ENCODE assay signal across 8 mouse cellular contexts in the genomic region with DNA sequence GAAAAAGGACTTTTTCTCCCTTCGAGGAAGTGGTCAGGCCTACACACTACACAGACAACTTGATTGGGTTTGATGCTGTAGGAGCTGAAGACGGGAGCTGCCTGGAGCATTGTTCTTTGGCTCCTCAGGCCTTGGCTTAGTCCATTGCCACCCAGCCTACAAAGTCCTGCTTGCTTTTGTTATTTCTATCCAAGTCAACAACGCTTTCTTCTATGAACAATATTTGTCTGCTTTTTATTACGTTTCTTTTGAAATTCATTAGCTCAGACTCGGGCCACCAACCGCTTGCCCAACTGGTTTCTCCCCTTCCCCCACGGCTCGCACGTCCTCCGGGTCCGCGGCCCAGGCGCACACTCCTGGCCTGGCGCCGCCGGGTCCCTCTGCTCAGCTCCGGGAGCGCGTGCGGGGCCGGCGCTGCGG. TPM values are rescaled to one million over a fixed set of nuclear protein-coding genes. Genes with fewer than 3 reads are reported as not detected.
DNase-seq lines count a peak whose midpoint lies in the region; ATAC-seq and TF ChIP-seq lines count a peak whose summit lies in the region.

No protein-coding gene starts in this region.

- H3K27me3 ChIP-seq in kidney, embryonic 14.5 days (ENCODE audit: control insufficient read depth, insufficient read depth, low read length): no peaks in the 10 kb centered on the region
- 0 out of 2 replicates have a peak, but pooled peaks cover 3% of the 10 kb centered on the region for H3K27me3 ChIP-seq in erythroblast, embryonic 14.5 days (ENCODE audit: control insufficient read depth)
- no peaks in the 10 kb centered on the region for H3K27me3 ChIP-seq in limb, embryonic 11.5 days (ENCODE audit: control insufficient read depth, insufficient read depth, low read length)
- H3K27me3 ChIP-seq in neural tube, embryonic 13.5 days: no peaks in the 10 kb centered on the region

- peak overlapping the region; percentile 46 for H3K4me2 ChIP-seq in kidney, embryonic 14.5 days (replicated peaks; ENCODE audit: low read depth, low read length)
- H3K4me2 ChIP-seq in limb, embryonic 11.5 days (ENCODE audit: low read depth, severe bottlenecking): peak overlapping the region; percentile 46
- peak overlapping the region; percentile 62 for H3K4me2 ChIP-seq in neural tube, embryonic 13.5 days

- no peak for DNase-seq in kidney, adult 11 months
- DNase-seq in ES-E14 (ENCODE audit: low read depth, low spot score): no peak
- no peak for DNase-seq in limb, embryonic 11.5 days (ENCODE audit: low spot score)
- DNase-seq in adrenal gland, postnatal 36 days: no peak
- no peak for DNase-seq in yolk sac, embryonic 10.5 days (ENCODE audit: low spot score)

- peaks cover 3% of the 10 kb centered on the region; the same call in 1 of the 2 replicates for H3K36me3 ChIP-seq in kidney, embryonic 14.5 days (ENCODE audit: control insufficient read depth, insufficient read depth, low read length)
- H3K36me3 ChIP-seq in ES-E14 (ENCODE audit: control insufficient read depth, insufficient read depth, low read length, poor library complexity, severe bottlenecking): no peaks in the 10 kb centered on the region; the same call in 1 of the 2 replicates
- peaks cover 7% of the 10 kb centered on the region for H3K36me3 ChIP-seq in erythroblast, embryonic 14.5 days (ENCODE audit: control insufficient read depth)
- no peaks in the 10 kb centered on the region for H3K36me3 ChIP-seq in limb, embryonic 11.5 days (ENCODE audit: control insufficient read depth, insufficient read depth, low read length)
- peaks cover 2% of the 10 kb centered on the region for H3K36me3 ChIP-seq in neural tube, embryonic 13.5 days

- H3K9ac ChIP-seq in kidney, embryonic 14.5 days (ENCODE audit: low read depth, low read length): peak overlapping the region; percentile 100
- H3K9ac ChIP-seq in ES-E14 (ENCODE audit: insufficient read depth, low read depth, low read length, poor library complexity, severe bottlenecking): peak overlapping the region; percentile 89
- H3K9ac ChIP-seq in limb, embryonic 11.5 days (ENCODE audit: low read length): peak overlapping the region; percentile 100
- peak overlapping the region; percentile 100 for H3K9ac ChIP-seq in neural tube, embryonic 13.5 days

- H3K9me3 ChIP-seq in kidney, embryonic 14.5 days (ENCODE audit: control insufficient read depth, low read length): no peaks in the 10 kb centered on the region
- H3K9me3 ChIP-seq in ES-E14 (ENCODE audit: control insufficient read depth, insufficient read depth, low read depth, low read length): no peaks in the 10 kb centered on the region
- no peaks in the 10 kb centered on the region for H3K9me3 ChIP-seq in erythroblast, embryonic 14.5 days (ENCODE audit: control insufficient read depth, low read length)
- H3K9me3 ChIP-seq in limb, embryonic 11.5 days (ENCODE audit: control insufficient read depth, low read length): no peaks in the 10 kb centered on the region
- no peaks in the 10 kb centered on the region for H3K9me3 ChIP-seq in neural tube, embryonic 13.5 days

- under 1% methylated on average over 23 of the region's 23 CpGs for WGBS in kidney, embryonic 14.5 days
- under 1% methylated on average over 23 of the region's 23 CpGs for WGBS in limb, embryonic 11.5 days
- WGBS in neural tube, embryonic 13.5 days: under 1% methylated on average over 23 of the region's 23 CpGs

- H3K4me1 ChIP-seq in kidney, embryonic 14.5 days (ENCODE audit: control insufficient read depth, insufficient read depth, low read length): no peaks in the 10 kb centered on the region
- H3K4me1 ChIP-seq in ES-E14 (ENCODE audit: control insufficient read depth in 2 of 2, insufficient read depth in 2 of 2, low read length in 2 of 2, poor library complexity in 1 of 2): peaks cover 0 to 4% of the 10 kb centered on the region in 2 experiments; a peak in 1 of 4 replicates
- peaks cover 15% of the 10 kb centered on the region for H3K4me1 ChIP-seq in erythroblast, embryonic 14.5 days (ENCODE audit: control insufficient read depth)
- no peaks in the 10 kb centered on the region for H3K4me1 ChIP-seq in limb, embryonic 11.5 days (ENCODE audit: control insufficient read depth, insufficient read depth, low read length)
- H3K4me1 ChIP-seq in neural tube, embryonic 13.5 days (replicated peaks): peaks cover 9% of the 10 kb centered on the region

- peak; percentile 40 for ATAC-seq in kidney, embryonic 14.5 days (ENCODE audit: low FRiP score, low TSS enrichment)
- peak; percentile 52 for ATAC-seq in limb, embryonic 11.5 days (ENCODE audit: insufficient number of reproducible peaks, low FRiP score, low TSS enrichment, low read depth)
- peak; percentile 32 for ATAC-seq in neural tube, embryonic 13.5 days (ENCODE audit: low read depth)

- in situ Hi-C loops in ES-E14 (cut with MboI; ENCODE audit: low sequenced_read_pairs in 2 of 2, unreplicated experiment in 2 of 2): loop anchor here (5.0 to 25.0 kb wide), 2 partner anchors 270 to 280 kb away; no protein-coding TSS in a partner anchor

- H3K4me3 ChIP-seq in kidney, embryonic 14.5 days (ENCODE audit: low read length): peak overlapping the region; percentile 81
- H3K4me3 ChIP-seq in ES-E14 (ENCODE audit: insufficient read depth in 1 of 2, low read depth in 1 of 2, low read length in 2 of 2, poor library complexity in 1 of 2, severe bottlenecking in 1 of 2): peak overlapping the region; percentile 79 to 81
- peak overlapping the region; percentile 94 for H3K4me3 ChIP-seq in erythroblast, embryonic 14.5 days (replicated peaks)
- peak overlapping the region; percentile 72 for H3K4me3 ChIP-seq in limb, embryonic 11.5 days (ENCODE audit: low read depth, low read length)
- peak overlapping the region; percentile 77 for H3K4me3 ChIP-seq in neural tube, embryonic 13.5 days

- peak overlapping the region; percentile 100 for H3K27ac ChIP-seq in kidney, embryonic 14.5 days (ENCODE audit: low read depth, low read length)
- H3K27ac ChIP-seq in ES-E14 (ENCODE audit: insufficient read depth, low read depth, low read length, poor library complexity, severe bottlenecking): peak overlapping the region; percentile 93
- peak overlapping the region; percentile 95 for H3K27ac ChIP-seq in limb, embryonic 11.5 days (replicated peaks; ENCODE audit: low read depth, low read length)
- peak overlapping the region; percentile 100 for H3K27ac ChIP-seq in neural tube, embryonic 13.5 days (replicated peaks)

TF ChIP-seq in ES-E14, 5 proteins besides CTCF, POLR2A, EP300 and RAD21:
- TF ChIP-seq MAFK (IDR thresholded peaks at IDR 0.05; ENCODE audit: insufficient read depth, low read depth, low read length) (no peak), HCFC1 (IDR thresholded peaks at IDR 0.05; ENCODE audit: borderline replicate concordance, insufficient read depth, low read length) (no peak), ZNF384 (IDR thresholded peaks at IDR 0.05; ENCODE audit: low read depth, low read length) (no peak), CHD2 (IDR thresholded peaks at IDR 0.05; ENCODE audit: low read depth, low read length) (no peak), ZC3H11A (IDR thresholded peaks at IDR 0.05; ENCODE audit: borderline replicate concordance, low read depth, low read length) (no peak)

RNA-seq across cellular contexts. Expression of gene Arrdc3, which starts 0.5 kb away (rescaled TPM):
- polyA plus RNA-seq in kidney, embryonic 14.5 days (2014; fragmentation: Nextera tagmentation; extraction: Ambion mirVana): 26.8 and 61.4 TPM in 2 replicates
- 61.2 and 77.9 TPM in 2 replicates for total RNA-seq in ES-E14 (2012; rRNA removed)
- 0.37 and 0.54 TPM in 2 replicates for polyA plus RNA-seq in erythroblast, embryonic 14.5 days (2012)
- 80.1 and 91.0 TPM in 2 replicates for polyA plus RNA-seq in limb, embryonic 11.5 days (2014; fragmentation: Nextera tagmentation; extraction: Ambion mirVana)
- 43.7 and 50.7 TPM in 2 replicates for polyA plus RNA-seq in neural tube, embryonic 13.5 days (2015; fragmentation: Nextera tagmentation; extraction: Ambion mirVana)
- total RNA-seq in adrenal gland, postnatal 36 days (2021): 100 to 1,000 TPM in 1 of 2 experiments, 10 to 100 TPM in 1; 72.9 to 186 TPM

Comparison
In these comparisons a context has a peak if more than half of its experiments do, and no peak if none do; other contexts are left out.
1. RNA of gene Arrdc3, which starts 0.5 kb away (polyA plus RNA-seq): 80.1 to 91.0 TPM in limb, embryonic 11.5 days, 26.8 to 61.4 TPM in kidney, embryonic 14.5 days and 43.7 to 50.7 TPM in neural tube, embryonic 13.5 days; 0.37 to 0.54 TPM in erythroblast, embryonic 14.5 days; every median in the first group is over 10 times any median in the second.
2. Peak in every context shown above with its lines, with median percentiles within 50 percentile points of each other: ATAC-seq, H3K27ac ChIP-seq, H3K4me2 ChIP-seq, H3K4me3 ChIP-seq and H3K9ac ChIP-seq.